Mouse (Mus musculus) CH12.LX (cell line): ENCODE data around the gene Mapk1ip1.

Source experiments
- CHD1 ChIP-seq: IDR thresholded peaks from 2 replicates; pipeline ENCODE4 v1.6.1; 2012; ENCODE audit warnings: low read depth, low read length, improper control_type of control experiment, inconsistent platforms
- CTCF ChIP-seq, 2 experiments: IDR thresholded peaks in 1 of 2; conservative IDR thresholded peaks in 1 of 2; 2 replicates each; pipeline ENCODE4 v1.5.1; 2011 to 2012; ENCODE audit warnings: low read depth in 2 of 2, low read length in 2 of 2, improper control_type of control experiment in 1 of 2, inconsistent platforms in 1 of 2, mild to moderate bottlenecking in 1 of 2, moderate library complexity in 1 of 2
- EP300 ChIP-seq: IDR thresholded peaks from 2 replicates; pipeline ENCODE4 v1.6.1; 2011; ENCODE audit warnings: low read length, improper control_type of control experiment
- HCFC1 ChIP-seq: IDR thresholded peaks from 2 replicates; pipeline ENCODE4 v1.6.1; 2012; ENCODE audit warnings: low read depth, mild to moderate bottlenecking, inconsistent platforms, low read length, improper control_type of control experiment
- MAFK ChIP-seq: IDR thresholded peaks from 2 replicates; pipeline ENCODE4 v1.6.1; 2011; ENCODE audit warnings: low read length, improper control_type of control experiment; ENCODE audit not compliant: insufficient replicate concordance
- MXI1 ChIP-seq: IDR thresholded peaks from 2 replicates; pipeline ENCODE4 v1.6.1; 2011; ENCODE audit warnings: mild to moderate bottlenecking, low read depth, low read length, improper control_type of control experiment
- NRF1 ChIP-seq: IDR thresholded peaks from 2 replicates; pipeline ENCODE4 v1.6.1; 2014; ENCODE audit warnings: low read depth, mild to moderate bottlenecking, inconsistent platforms, low read length, improper control_type of control experiment, moderate library complexity
- POLR2A ChIP-seq: IDR thresholded peaks from 2 replicates; pipeline ENCODE4 v1.6.1; 2011; ENCODE audit warnings: low read depth, mild to moderate bottlenecking, improper control_type of control experiment, low read length

- no peak for TF ChIP-seq NRF1
- TF ChIP-seq CHD1, result no peak
- TF ChIP-seq CTCF (conservative IDR thresholded peaks at IDR 0.05 in 1 of 2, IDR thresholded peaks at IDR 0.05 in 1 of 2; ENCODE audit: low read depth in 2 of 2, low read length in 2 of 2), result no peak
- TF ChIP-seq MAFK, result no peak
- no peak for TF ChIP-seq EP300
- no peak for TF ChIP-seq POLR2A
- no peak for TF ChIP-seq HCFC1
- TF ChIP-seq MXI1, result no peak
These were observed 962 bp downstream of the Mapk1ip1 start for GRCm38 (mm10) chr7:138845111-138845510.
